Mouse (Mus musculus): ENCODE data around the gene Gm10160.

Gm10160 gene

DNA sequence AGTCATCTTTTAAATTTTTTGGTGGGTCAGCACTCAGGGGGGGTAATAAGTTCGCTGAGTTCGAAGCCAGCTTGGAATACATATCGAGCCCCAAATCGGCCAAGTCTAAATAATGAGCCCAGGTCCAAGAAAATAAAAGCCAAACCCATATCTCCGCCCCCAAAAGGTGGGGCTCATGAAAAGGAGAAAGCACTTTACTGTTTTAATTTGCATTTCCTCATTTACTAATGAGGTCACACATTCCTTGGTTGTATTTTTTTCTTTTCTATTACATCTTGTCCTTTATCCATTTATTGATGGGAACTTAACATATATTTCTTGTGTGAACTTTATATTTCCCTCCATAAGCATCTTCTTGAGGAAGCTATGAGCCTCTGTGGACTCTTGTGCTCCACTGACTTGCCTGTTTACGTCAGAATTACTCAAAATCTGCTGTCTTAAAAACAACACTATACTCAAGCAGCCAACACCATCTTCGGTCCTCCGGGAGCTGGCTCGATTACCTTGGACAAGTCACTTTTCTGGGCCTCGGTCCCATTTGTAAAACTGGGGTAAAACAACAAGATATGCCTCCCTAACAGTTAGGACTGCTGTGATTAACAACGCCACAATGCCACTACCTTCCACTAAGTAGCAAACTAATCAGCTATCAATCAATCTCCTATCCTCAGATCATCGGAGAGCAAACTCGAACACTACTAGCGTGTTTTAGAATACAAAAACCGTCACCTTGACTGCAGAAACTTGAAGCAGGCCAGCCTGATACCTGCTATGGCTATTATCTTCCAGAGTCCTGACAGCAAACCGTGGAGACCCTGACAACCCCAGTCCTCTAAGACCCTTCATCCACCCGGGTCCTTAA, 27.6 kb downstream of the Gm10160 start:
- DNase-seq (ENCODE audit: low spot score in 2 of 2), result no peak

- DNase-seq (ENCODE audit: low spot score in 2 of 2), result no peak
Observed at GRCm38 (mm10) chr7:81825381-81825780, 30.2 kb downstream of the Gm10160 start.

DNA sequence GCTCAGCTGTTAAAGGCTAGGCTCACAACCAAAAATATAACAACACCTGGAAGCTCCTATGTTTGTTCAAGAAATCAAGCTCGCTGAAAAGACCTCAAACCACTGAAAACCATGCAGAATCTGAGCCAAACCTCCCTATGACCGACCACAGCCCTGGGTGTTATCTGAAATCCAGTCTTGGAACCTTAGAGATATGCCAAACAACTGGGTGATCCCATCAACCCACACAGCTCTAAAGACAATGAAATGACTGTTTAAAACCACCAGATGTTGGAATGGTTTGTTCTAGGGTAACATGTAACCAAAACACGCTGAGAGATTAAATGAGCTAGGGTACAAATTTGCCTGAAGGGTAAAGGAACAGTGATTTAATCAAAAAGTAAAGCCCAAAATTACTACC, 30.7 kb downstream of the Gm10160 start:
- no peak for DNase-seq (ENCODE audit: low spot score in 2 of 2)

DNA sequence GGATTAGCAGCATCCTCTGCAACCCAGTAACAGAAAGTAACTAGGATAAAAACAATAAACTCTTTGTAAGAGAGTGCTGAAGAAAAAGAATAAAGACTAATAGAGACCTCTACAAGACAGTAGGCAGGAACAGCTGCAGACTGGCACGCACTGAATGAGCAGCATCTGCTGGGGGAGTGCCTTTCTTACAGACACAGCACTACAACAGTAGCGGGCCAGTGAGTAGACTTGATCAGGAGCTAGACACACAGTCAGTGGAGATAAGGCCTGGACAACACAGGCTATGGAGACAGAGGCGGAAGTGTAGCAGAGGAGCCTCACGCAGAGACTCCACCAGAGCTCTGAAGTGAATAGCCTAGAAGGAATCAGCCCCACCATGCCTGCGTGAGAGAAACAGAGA, 49.5 kb downstream of the Gm10160 start:
- DNase-seq (ENCODE audit: low spot score in 2 of 2), result no peak
